Mouse (Mus musculus) right cerebral cortex, postnatal 36 days (tissue): ENCODE measurements at regions not wholly inside any gene's neighbourhood (a gene's known extent, or its start where the extent isn't known, plus 50 kb on each side); places are given as distances from the start of the nearest gene placed in this dataset.
A peak's percentile ranks its signal among the peaks of the same experiment; 100 is the strongest.
"Not testable (repeated sequence)": the region's sequence is repeated elsewhere in the genome, so short reads cannot be mapped to it uniquely, and the experiment has no call there.

ENCODE experiments used
- DNase-seq, 2 experiments: peaks; one replicate each; pipeline ENCODE4 v3.0.0; 2022; ENCODE audit warnings: low spot score in 2 of 2, mixed read lengths in 1 of 2

- DNase-seq = no peak
These were observed 206.9 kb upstream of the Pfkp start for GRCm38 (mm10) chr13:6855199-6856148.

GRCm38 (mm10) chr13:6837446-6837845, 188.9 kb upstream of the Pfkp start:
- no peak for DNase-seq

DNA sequence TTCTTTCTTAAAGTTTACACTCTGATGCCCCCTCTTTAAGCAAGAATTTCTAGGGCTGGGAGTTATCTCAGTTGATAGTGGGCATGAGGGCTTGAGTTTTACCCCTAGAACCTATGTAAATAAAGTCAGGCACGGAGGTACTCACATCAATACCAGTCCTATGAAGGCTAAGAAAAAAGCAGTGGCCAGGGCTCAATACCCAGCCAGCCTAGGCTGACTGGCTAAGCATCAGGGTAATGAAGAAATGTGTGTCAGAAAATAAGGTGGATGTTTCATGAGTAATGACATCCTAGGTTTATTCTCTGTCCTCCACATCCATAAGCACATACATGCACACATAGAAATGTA, 188.5 kb upstream of the Pfkp start:
- DNase-seq = no peak

- peak; percentile 29 to 40 for DNase-seq
These were observed 187.9 kb upstream of the Pfkp start for GRCm38 (mm10) chr13:6836351-6837074.

- DNase-seq = no peak
These were observed 181.3 kb upstream of the Pfkp start for GRCm38 (mm10) chr13:6829882-6830281.

DNA sequence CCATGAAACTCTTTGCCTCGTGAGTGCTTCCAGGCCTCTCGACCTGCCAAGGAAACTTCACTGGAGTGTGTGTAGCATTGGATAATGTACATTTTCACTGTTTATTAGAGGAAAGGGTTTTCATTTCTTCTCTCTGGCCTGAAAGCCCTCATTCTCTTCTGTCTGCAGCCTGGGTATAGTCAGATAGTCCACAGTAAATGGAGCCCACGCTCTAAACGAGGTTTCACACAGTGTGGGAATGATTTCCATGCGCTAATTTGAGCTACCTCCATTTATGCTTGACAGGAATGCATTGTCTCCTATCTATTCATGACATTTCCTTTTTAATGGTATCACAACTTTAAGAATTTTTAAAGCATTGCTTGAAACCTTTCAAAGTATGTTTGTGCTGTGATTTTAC, 180.8 kb upstream of the Pfkp start:
- DNase-seq = no peak

DNA sequence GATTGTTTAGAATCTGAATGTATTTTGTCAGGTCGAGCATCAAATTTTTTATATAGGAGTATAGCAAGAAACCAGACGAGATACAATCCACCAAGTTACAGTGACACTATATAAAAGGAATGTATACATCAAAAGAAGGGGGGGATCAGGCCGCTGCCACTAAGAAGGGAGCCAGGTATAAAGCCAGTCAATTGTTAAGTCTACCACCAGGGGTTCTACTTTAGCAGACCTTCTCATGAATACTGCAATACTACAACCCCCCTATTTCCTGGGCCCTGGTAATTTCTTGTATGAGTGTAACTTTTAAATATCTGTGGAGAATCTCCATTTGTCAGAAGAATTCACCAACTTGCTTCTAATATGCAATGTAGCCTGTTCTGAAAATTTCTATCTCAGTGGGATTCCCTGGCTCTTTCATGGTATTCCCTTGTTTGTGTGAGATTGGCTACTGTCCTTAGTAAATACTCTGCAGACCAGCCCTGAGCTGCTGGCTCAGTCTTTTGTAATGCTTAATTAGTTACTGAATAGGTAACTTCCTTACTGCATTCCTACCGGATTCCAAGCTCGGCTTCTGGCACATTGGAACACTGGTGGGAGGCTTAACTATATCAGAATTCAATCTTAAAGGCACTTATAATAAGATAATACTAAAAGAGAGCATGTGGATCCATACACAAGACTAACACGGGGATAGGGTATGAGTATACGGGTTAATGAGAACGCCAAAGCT, 180.2 kb upstream of the Pfkp start:
- DNase-seq = not testable (repeated sequence)

GRCm38 (mm10) chr13:6802243-6803157, 153.9 kb upstream of the Pfkp start:
- DNase-seq = no peak

- no peak for DNase-seq
These were observed 119.5 kb upstream of the Pfkp start for GRCm38 (mm10) chr13:6767936-6768588.

DNA sequence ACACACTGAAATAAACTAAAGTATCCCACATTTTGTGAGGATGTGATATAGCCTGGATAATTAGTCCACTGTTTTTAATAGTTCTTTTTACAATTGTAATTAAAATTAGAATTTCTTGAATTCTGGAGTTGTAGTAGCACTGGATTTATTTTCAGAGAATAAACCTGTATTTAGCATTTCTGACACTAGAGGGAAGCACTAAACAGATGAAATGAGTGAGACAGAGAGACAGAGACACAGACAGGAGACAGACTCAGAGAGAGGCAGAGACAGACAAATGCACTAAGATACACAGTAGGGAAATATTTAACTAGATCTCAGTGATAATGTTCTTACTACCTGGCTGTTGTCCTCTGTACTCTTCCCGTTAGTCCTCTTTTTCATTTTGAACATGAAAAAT, 108.6 kb upstream of the Pfkp start:
- no peak for DNase-seq

DNA sequence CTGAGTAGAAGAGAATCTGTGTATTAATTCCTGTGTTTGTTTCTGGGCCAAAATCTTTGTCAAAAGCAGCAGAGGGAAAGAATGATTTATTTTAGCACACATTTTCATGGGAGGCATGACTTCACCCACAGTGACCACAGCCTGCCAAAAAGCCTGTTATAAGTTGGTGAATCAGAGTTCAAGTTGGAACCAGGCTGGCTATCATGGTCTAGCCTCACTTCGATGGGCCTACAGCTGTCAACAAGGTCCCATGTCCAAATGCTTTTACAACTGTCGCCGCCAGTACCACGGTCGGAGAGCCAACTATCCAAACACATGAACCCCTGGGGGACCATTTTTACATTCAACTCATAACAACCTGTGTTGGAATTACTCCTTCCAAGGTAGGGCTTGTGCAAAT, 103.0 kb upstream of the Pfkp start:
- DNase-seq = no peak

DNA sequence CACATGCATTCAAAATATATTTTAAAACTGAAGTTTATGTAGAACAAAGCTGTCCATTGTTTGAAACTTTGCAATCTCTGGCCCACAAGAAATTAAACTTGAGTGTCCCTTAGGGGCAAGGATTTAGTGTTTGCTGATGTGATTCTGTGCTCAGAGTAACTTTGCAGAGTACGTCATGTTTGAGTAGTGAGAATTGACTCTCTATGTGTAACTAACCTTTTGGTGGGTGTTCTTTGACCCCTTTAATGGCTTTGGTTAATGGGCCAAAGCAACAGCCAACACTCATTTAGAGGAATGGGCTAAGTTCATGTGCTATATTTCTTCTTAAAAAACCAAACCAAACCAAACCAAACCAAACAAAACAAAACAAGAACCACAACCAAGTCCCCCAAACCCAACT, 102.6 kb upstream of the Pfkp start:
- no peak for DNase-seq

DNA sequence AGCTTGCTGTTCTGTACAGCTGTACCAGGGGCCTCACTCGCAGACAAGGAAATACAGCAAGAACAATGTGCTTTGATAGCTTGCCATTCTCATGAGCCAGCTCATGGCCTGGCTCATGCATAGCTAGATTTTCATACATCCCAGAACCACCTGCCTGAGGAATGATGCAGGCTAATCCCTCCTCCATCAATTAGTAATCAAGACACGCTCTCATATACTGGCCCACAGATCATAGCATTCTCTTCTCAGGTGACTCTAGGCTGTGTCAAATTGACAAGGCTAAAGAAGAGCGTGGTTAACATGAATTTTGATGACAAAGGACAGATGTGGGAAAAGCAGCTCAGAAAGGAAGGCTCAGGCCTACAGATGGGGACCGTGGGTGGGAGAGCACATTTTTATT, 93.3 kb upstream of the Pfkp start:
- no peak for DNase-seq

- no peak for DNase-seq
These were observed 88.5 kb upstream of the Pfkp start for GRCm38 (mm10) chr13:6736984-6737566.
